Comparison of ENCODE assay signal across 15 mouse cellular contexts in the genomic region with DNA sequence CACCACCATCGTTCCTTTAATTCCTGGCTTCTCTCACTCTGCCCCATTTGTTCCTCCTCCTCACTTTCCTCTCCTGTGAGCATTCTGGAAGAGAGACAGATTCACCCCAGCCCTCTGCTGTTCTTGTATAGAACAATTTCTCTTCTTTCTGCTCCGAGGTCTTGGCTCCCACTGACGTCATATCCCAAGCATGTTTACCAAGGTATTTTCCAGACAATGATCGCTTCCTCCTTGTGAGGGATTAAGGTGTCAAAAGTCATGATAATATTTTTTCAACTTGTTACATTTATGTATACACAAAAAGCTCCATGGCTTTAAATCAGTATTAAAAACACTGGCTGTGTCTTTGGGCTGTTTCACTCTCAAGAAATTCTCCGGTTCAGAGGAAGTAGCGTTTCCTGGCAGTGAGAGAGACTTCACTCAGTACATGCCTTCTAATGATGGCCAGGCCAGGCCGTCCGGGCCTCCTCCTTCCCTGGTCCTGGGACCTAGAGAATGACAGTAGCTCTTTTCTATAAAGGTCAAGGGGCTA.
DNase-seq lines count a peak whose midpoint lies in the region; ATAC-seq lines count a peak whose summit lies in the region.
"Had no signal": no experiment of that assay in that cellular context is flagged by ENCODE, and none has a peak within 500 bp of the region (broad histone marks: within the 10 kb centered on the region; RNA-seq: fewer than 3 reads in every experiment).

No protein-coding gene starts in this region.

- DNase-seq in adrenal gland, postnatal 14 days, result peak; percentile 43
- no peak for DNase-seq in adrenal gland, postnatal 4 days (ENCODE audit: low spot score in 2 of 2)
- DNase-seq in kidney, adult 11 months, result peak; percentile 56
- peak; percentile 41 for DNase-seq in brain, adult 2 months (ENCODE audit: low read depth, low spot score)
- peak; percentile 50 to 62 for DNase-seq in kidney, postnatal 36 days
- no peak for DNase-seq in gastrocnemius, adult 8-10 months (ENCODE audit: low spot score in 2 of 2)
- no peak for DNase-seq in gastrocnemius, postnatal 36 days
- DNase-seq: gastrocnemius, adult 2 months; left cerebral cortex, postnatal 4 days; spleen, adult 18-20 months; thymus, adult 2 months had no signal

- no peak overlapping the region for H3K4me3 ChIP-seq in kidney, embryonic 14.5 days (ENCODE audit: low read length)
- H3K4me3 ChIP-seq: gastrocnemius, adult 2 months; hindbrain, embryonic 10.5 days; midbrain, embryonic 12.5 days had no signal

- H3K4me2 ChIP-seq in kidney, embryonic 14.5 days (replicated peaks; ENCODE audit: low read depth, low read length), result no peak overlapping the region
- H3K4me2 ChIP-seq: midbrain, embryonic 12.5 days had no signal

- no peaks in the 10 kb centered on the region for H3K27me3 ChIP-seq in kidney, embryonic 14.5 days (ENCODE audit: control insufficient read depth, insufficient read depth, low read length)
- H3K27me3 ChIP-seq: midbrain, embryonic 12.5 days had no signal

- H3K36me3 ChIP-seq in kidney, embryonic 14.5 days (ENCODE audit: control insufficient read depth, insufficient read depth, low read length), result no peaks in the 10 kb centered on the region
- H3K36me3 ChIP-seq: hindbrain, embryonic 10.5 days; midbrain, embryonic 12.5 days had no signal

- WGBS in kidney, embryonic 14.5 days, result 50% methylated on average over 8 of the region's 8 CpGs

- no peaks in the 10 kb centered on the region for H3K4me1 ChIP-seq in kidney, embryonic 14.5 days (ENCODE audit: control insufficient read depth, insufficient read depth, low read length)
- H3K4me1 ChIP-seq: hindbrain, embryonic 10.5 days; midbrain, embryonic 12.5 days had no signal

- ATAC-seq in kidney, embryonic 14.5 days (ENCODE audit: low FRiP score, low TSS enrichment), result no peak
- ATAC-seq: activated CD4-positive, CD25-positive, alpha-beta regulatory T cell, adult 4 months had no signal

- H3K9me3 ChIP-seq in kidney, embryonic 14.5 days (ENCODE audit: control insufficient read depth, low read length), result no peaks in the 10 kb centered on the region
- H3K9me3 ChIP-seq: hindbrain, embryonic 10.5 days; midbrain, embryonic 12.5 days had no signal

- no peak overlapping the region for H3K9ac ChIP-seq in kidney, embryonic 14.5 days (ENCODE audit: low read depth, low read length)
- H3K9ac ChIP-seq: midbrain, embryonic 12.5 days had no signal

- no peak overlapping the region for H3K27ac ChIP-seq in kidney, embryonic 14.5 days (ENCODE audit: low read depth, low read length)
- H3K27ac ChIP-seq: gastrocnemius, adult 2 months; hindbrain, embryonic 10.5 days; midbrain, embryonic 12.5 days had no signal

- intact Hi-C loops in gastrocnemius, postnatal 36 days (cut with DNase I), result no loop called here

Comparison
In these comparisons a context has a peak if more than half of its experiments do, and no peak if none do; other contexts are left out.
1. DNase-seq: peak in adrenal gland, postnatal 14 days (single experiment), kidney, adult 11 months (single experiment), brain, adult 2 months (single experiment) and kidney, postnatal 36 days (2 of 2); none in adrenal gland, postnatal 4 days (0 of 2), gastrocnemius, adult 8-10 months (0 of 2) and gastrocnemius, postnatal 36 days (0 of 2).